9 mouse cellular contexts compared by ENCODE assay signal in genomic region chr8:64826461-64826860, GRCm38 (mm10). TPM values are rescaled to one million over a fixed set of nuclear protein-coding genes. Genes with fewer than 3 reads are reported as not detected.
A peak's percentile ranks its signal among the peaks of the same experiment; 100 is the strongest.
DNase-seq lines count a peak whose midpoint lies in the region; ATAC-seq and TF ChIP-seq lines count a peak whose summit lies in the region.
"Had no signal": no experiment of that assay in that cellular context is flagged by ENCODE, and none has a peak within 500 bp of the region (broad histone marks: within the 10 kb centered on the region; RNA-seq: fewer than 3 reads in every experiment).

No protein-coding gene starts in this region.

- TF ChIP-seq CTCF in lung, postnatal 0 days (IDR thresholded peaks at IDR 0.05) = no peak

- no peak for TF ChIP-seq EP300 in lung, postnatal 0 days (IDR thresholded peaks at IDR 0.05)

- no peak for DNase-seq in lung, postnatal 0 days (ENCODE audit: low spot score)
- DNase-seq in lung, postnatal 36 days = no peak
- peak; percentile 54 for DNase-seq in Muller cell, postnatal 12 days (ENCODE audit: inconsistent ontology term)
- DNase-seq in adrenal gland, postnatal 10 days = peak; percentile 74
- DNase-seq in naive thymus-derived CD4-positive, alpha-beta T cell, adult 2 months (ENCODE audit: low read depth) = peak; percentile 76
- no peak for DNase-seq in layer of hippocampus, adult 8-10 months (ENCODE audit: low spot score in 2 of 2)
- DNase-seq: cerebellum, postnatal 10 days had no signal

- no peak overlapping the region for H3K4me2 ChIP-seq in lung, postnatal 0 days (replicated peaks; ENCODE audit: low read depth, low read length)

- no peak overlapping the region for H3K4me3 ChIP-seq in lung, postnatal 0 days (ENCODE audit: low read depth, low read length)

- no peaks in the 10 kb centered on the region for H3K27me3 ChIP-seq in lung, postnatal 0 days (replicated peaks; ENCODE audit: insufficient read depth, low read length)

- 50% methylated on average over 8 of the region's 8 CpGs for WGBS in lung, postnatal 0 days

- no peaks in the 10 kb centered on the region for H3K9me3 ChIP-seq in lung, postnatal 0 days (ENCODE audit: low read length)

- H3K36me3 ChIP-seq in lung, postnatal 0 days (ENCODE audit: insufficient read depth, low read length) = peaks cover 4% of the 10 kb centered on the region; the same call in 1 of the 2 replicates

- ATAC-seq in lung, postnatal 0 days = peak; percentile 33; the same call in 1 of the 2 replicates
- ATAC-seq in megakaryocyte progenitor cell, adult 5-6 weeks (replicated peaks; ENCODE audit: poor library complexity) = no peak

- H3K4me1 ChIP-seq in lung, postnatal 0 days (ENCODE audit: insufficient read depth, low read depth, low read length) = no peaks in the 10 kb centered on the region

- H3K27ac ChIP-seq in lung, postnatal 0 days (ENCODE audit: low read length) = no peak overlapping the region
- H3K27ac ChIP-seq: liver, embryonic 14.5 days had no signal

- no peak overlapping the region for H3K9ac ChIP-seq in lung, postnatal 0 days (replicated peaks; ENCODE audit: low read depth)
- H3K9ac ChIP-seq: liver, embryonic 14.5 days had no signal

RNA-seq across cellular contexts. Expression of gene Klhl2, which starts 23.4 kb away (rescaled TPM):
- 12.6 and 14.0 TPM in 2 replicates for polyA plus RNA-seq in lung, postnatal 0 days (2015; fragmentation: Nextera tagmentation; extraction: Ambion mirVana)
- 10 to 100 TPM; 32.2 to 35.5 TPM for total RNA-seq in adrenal gland, postnatal 10 days (2021)
- total RNA-seq in megakaryocyte progenitor cell, adult 5-6 weeks (2015) = 10.3 and 13.7 TPM in 2 replicates
- 13.5 and 13.9 TPM in 2 replicates for total RNA-seq in megakaryocyte progenitor cell, adult 5-6 weeks (2017)
- total RNA-seq in layer of hippocampus, adult 8-10 months (2022) = 100 to 1,000 TPM; 235 to 318 (median 267) TPM

Comparison
In these comparisons a context has a peak if more than half of its experiments do, and no peak if none do; other contexts are left out.
1. DNase-seq: peak in Muller cell, postnatal 12 days (single experiment), adrenal gland, postnatal 10 days (single experiment) and naive thymus-derived CD4-positive, alpha-beta T cell, adult 2 months (single experiment); none in lung, postnatal 0 days (single experiment), lung, postnatal 36 days (single experiment) and layer of hippocampus, adult 8-10 months (0 of 2).
2. RNA of gene Klhl2, which starts 23.4 kb away (total RNA-seq): 235 to 318 TPM in layer of hippocampus, adult 8-10 months; 32.2 to 35.5 TPM in adrenal gland, postnatal 10 days and 10.3 to 13.9 TPM in megakaryocyte progenitor cell, adult 5-6 weeks; every median in the first group is over 4 times any median in the second.